In genomic region chr17:3487721-3488601, GRCm38 (mm10) we compare ENCODE assay signal across 16 mouse cellular contexts. TPM values are rescaled to one million over a fixed set of nuclear protein-coding genes. Genes with fewer than 3 reads are reported as not detected.
A peak's percentile ranks its signal among the peaks of the same experiment; 100 is the strongest.
DNase-seq lines count a peak whose midpoint lies in the region; ATAC-seq and TF ChIP-seq lines count a peak whose summit lies in the region.
"Had no signal": no experiment of that assay in that cellular context is flagged by ENCODE, and none has a peak within 500 bp of the region (broad histone marks: within the 10 kb centered on the region; RNA-seq: fewer than 3 reads in every experiment).

No protein-coding gene starts in this region.

- H3K27ac ChIP-seq in kidney, adult 2 months (ENCODE audit: insufficient read depth, low read depth, low read length), result peak overlapping the region; percentile 77
- H3K27ac ChIP-seq in kidney, embryonic 14.5 days (ENCODE audit: low read depth, low read length), result no peak overlapping the region
- H3K27ac ChIP-seq in intestine, postnatal 0 days (ENCODE audit: low read depth, low read length), result no peak overlapping the region
- H3K27ac ChIP-seq: hindbrain, embryonic 10.5 days; limb, embryonic 15.5 days; stomach, embryonic 15.5 days had no signal

- WGBS in kidney, adult 2 months, result 65% methylated on average over 12 of the region's 12 CpGs
- 78% methylated on average over 12 of the region's 12 CpGs for WGBS in kidney, embryonic 14.5 days
- WGBS in intestine, postnatal 0 days, result 55% methylated on average over 12 of the region's 12 CpGs

- no peaks in the 10 kb centered on the region for H3K36me3 ChIP-seq in kidney, adult 2 months (ENCODE audit: control insufficient read depth, insufficient read depth, low read length)
- no peaks in the 10 kb centered on the region for H3K36me3 ChIP-seq in kidney, embryonic 14.5 days (ENCODE audit: control insufficient read depth, insufficient read depth, low read length)
- H3K36me3 ChIP-seq in intestine, postnatal 0 days (ENCODE audit: control insufficient read depth, insufficient read depth), result no peaks in the 10 kb centered on the region
- H3K36me3 ChIP-seq: heart, embryonic 12.5 days; hindbrain, embryonic 10.5 days; stomach, embryonic 15.5 days had no signal

- TF ChIP-seq CTCF in kidney, adult 2 months (conservative IDR thresholded peaks at IDR 0.05; ENCODE audit: insufficient read depth, insufficient read length, low read depth, low read length), result no peak
- TF ChIP-seq CTCF in intestine, postnatal 0 days (IDR thresholded peaks at IDR 0.05; ENCODE audit: low read depth), result no peak

- DNase-seq in kidney, adult 2 months, result peak; percentile 69
- peak; percentile 35 for DNase-seq in 416B (ENCODE audit: low read depth)
- no peak for DNase-seq in cerebellum, postnatal 36 days
- no peak for DNase-seq in spleen, postnatal 10 days (ENCODE audit: low spot score in 2 of 2)
- no peak for DNase-seq in left cerebral cortex, adult 9 months (ENCODE audit: low spot score in 2 of 2)
- DNase-seq: lung, postnatal 36 days; thymus, postnatal 4 days had no signal

- H3K4me3 ChIP-seq in kidney, adult 2 months (ENCODE audit: insufficient read depth, low read depth, low read length), result peak overlapping the region; percentile 21; the same call in 1 of the 2 replicates
- no peak overlapping the region for H3K4me3 ChIP-seq in kidney, embryonic 14.5 days (ENCODE audit: low read length)
- H3K4me3 ChIP-seq in intestine, postnatal 0 days (ENCODE audit: low read depth, low read length), result no peak overlapping the region
- H3K4me3 ChIP-seq: heart, embryonic 12.5 days; hindbrain, embryonic 10.5 days; limb, embryonic 15.5 days; stomach, embryonic 15.5 days had no signal

- H3K4me2 ChIP-seq in kidney, embryonic 14.5 days (replicated peaks; ENCODE audit: low read depth, low read length), result no peak overlapping the region
- peak overlapping the region; percentile 10; the same call in 1 of the 2 replicates for H3K4me2 ChIP-seq in intestine, postnatal 0 days (replicated peaks; ENCODE audit: low read depth)
- H3K4me2 ChIP-seq: heart, embryonic 12.5 days; limb, embryonic 15.5 days; stomach, embryonic 15.5 days had no signal

- H3K9me3 ChIP-seq in kidney, embryonic 14.5 days (ENCODE audit: control insufficient read depth, low read length), result no peaks in the 10 kb centered on the region
- no peaks in the 10 kb centered on the region for H3K9me3 ChIP-seq in intestine, postnatal 0 days (ENCODE audit: control insufficient read depth)
- H3K9me3 ChIP-seq: heart, embryonic 12.5 days; hindbrain, embryonic 10.5 days; limb, embryonic 15.5 days; stomach, embryonic 15.5 days had no signal

- no peak for ATAC-seq in kidney, embryonic 14.5 days (ENCODE audit: low FRiP score, low TSS enrichment)
- peak; percentile 72 for ATAC-seq in common myeloid progenitor, adult 5-6 weeks (replicated peaks; ENCODE audit: low read depth, poor library complexity, severe bottlenecking)
- ATAC-seq in intestine, postnatal 0 days, result peak; percentile 78

- no peaks in the 10 kb centered on the region for H3K27me3 ChIP-seq in kidney, adult 2 months (replicated peaks; ENCODE audit: control insufficient read depth, insufficient read depth, low read length)
- no peaks in the 10 kb centered on the region for H3K27me3 ChIP-seq in kidney, embryonic 14.5 days (ENCODE audit: control insufficient read depth, insufficient read depth, low read length)
- H3K27me3 ChIP-seq in intestine, postnatal 0 days (replicated peaks; ENCODE audit: control insufficient read depth, insufficient read depth, low read length), result no peaks in the 10 kb centered on the region
- H3K27me3 ChIP-seq: heart, embryonic 12.5 days; limb, embryonic 15.5 days; stomach, embryonic 15.5 days had no signal

- TF ChIP-seq POLR2A in kidney, adult 2 months (IDR thresholded peaks at IDR 0.05; ENCODE audit: low read depth, low read length), result no peak

- H3K4me1 ChIP-seq in kidney, adult 2 months (ENCODE audit: control insufficient read depth, insufficient read depth, low read length), result peaks cover 17% of the 10 kb centered on the region; the same call in 1 of the 2 replicates
- no peaks in the 10 kb centered on the region for H3K4me1 ChIP-seq in kidney, embryonic 14.5 days (ENCODE audit: control insufficient read depth, insufficient read depth, low read length)
- no peaks in the 10 kb centered on the region for H3K4me1 ChIP-seq in intestine, postnatal 0 days (replicated peaks; ENCODE audit: control insufficient read depth, insufficient read depth, low read length)
- H3K4me1 ChIP-seq: heart, embryonic 12.5 days; hindbrain, embryonic 10.5 days; limb, embryonic 15.5 days; stomach, embryonic 15.5 days had no signal

- no peak overlapping the region for H3K9ac ChIP-seq in kidney, embryonic 14.5 days (ENCODE audit: low read depth, low read length)
- no peak overlapping the region for H3K9ac ChIP-seq in intestine, postnatal 0 days (ENCODE audit: low read depth, low read length)
- H3K9ac ChIP-seq: heart, embryonic 12.5 days; limb, embryonic 15.5 days; stomach, embryonic 15.5 days had no signal

RNA-seq across cellular contexts. Expression of gene Cldn20, which starts 44.4 kb away (rescaled TPM):
- polyA plus RNA-seq in kidney, adult 2 months (2012; rRNA removed), result 0.48 TPM in 1 of 2 replicates, not detected in the other
- 0.31 and 0.70 TPM in 2 replicates for polyA plus RNA-seq in kidney, embryonic 14.5 days (2014; fragmentation: Nextera tagmentation; extraction: Ambion mirVana)
- total RNA-seq in common myeloid progenitor, adult 5-6 weeks (2017), result not detected in 2 replicates
- not detected in 2 replicates for polyA plus RNA-seq in intestine, postnatal 0 days (2015; fragmentation: Nextera tagmentation; extraction: Ambion mirVana)
- total RNA-seq: gastrocnemius, adult 18-20 months had no signal
- polyA plus RNA-seq: heart, embryonic 12.5 days; hindbrain, embryonic 10.5 days; intestine, embryonic 14.5 days had no signal

Comparison
In these comparisons a context has a peak if more than half of its experiments do, and no peak if none do; other contexts are left out.
1. DNase-seq: peak in kidney, adult 2 months (single experiment) and 416B (single experiment); none in cerebellum, postnatal 36 days (0 of 2), spleen, postnatal 10 days (0 of 2) and left cerebral cortex, adult 9 months (0 of 2).